10 mouse cellular contexts compared by ENCODE assay signal in genomic region chr2:105252824-105253223, GRCm38 (mm10). TPM values are rescaled to one million over a fixed set of nuclear protein-coding genes. Genes with fewer than 3 reads are reported as not detected.
DNase-seq lines count a peak whose midpoint lies in the region; ATAC-seq and TF ChIP-seq lines count a peak whose summit lies in the region.
"Had no signal": no experiment of that assay in that cellular context is flagged by ENCODE, and none has a peak within 500 bp of the region (broad histone marks: within the 10 kb centered on the region; RNA-seq: fewer than 3 reads in every experiment).

No protein-coding gene starts in this region.

- no peak overlapping the region for H3K27ac ChIP-seq in intestine, embryonic 14.5 days (ENCODE audit: low read depth)
- H3K27ac ChIP-seq in intestine, postnatal 0 days (ENCODE audit: low read depth, low read length) = no peak overlapping the region
- no peak overlapping the region for H3K27ac ChIP-seq in forebrain, embryonic 15.5 days (replicated peaks)
- H3K27ac ChIP-seq in midbrain, embryonic 13.5 days = no peak overlapping the region

- peak; percentile 65 for DNase-seq in intestine, embryonic 14.5 days (ENCODE audit: low spot score)
- DNase-seq in brain, embryonic 14.5 days (ENCODE audit: low read depth) = peak; percentile 56
- no peak for DNase-seq in left cerebral cortex, postnatal 4 days
- no peak for DNase-seq in cerebellum, adult 8-10 months
- DNase-seq: cerebellum, adult 9-11 months; lung, adult 18-20 months had no signal

- TF ChIP-seq CTCF in intestine, postnatal 0 days (IDR thresholded peaks at IDR 0.05; ENCODE audit: low read depth) = no peak
- TF ChIP-seq CTCF in brain, embryonic 14.5 days (IDR thresholded peaks at IDR 0.05; ENCODE audit: borderline replicate concordance, extremely low read depth, insufficient read depth, insufficient read length) = no peak

- ATAC-seq in intestine, embryonic 14.5 days (replicated peaks; ENCODE audit: low FRiP score, low TSS enrichment, low read depth) = peak; percentile 88
- ATAC-seq in intestine, postnatal 0 days = no peak
- ATAC-seq in forebrain, embryonic 15.5 days (replicated peaks) = peak; percentile 89
- 0 out of 2 replicates have a peak, but pooled peaks have one; percentile 83 for ATAC-seq in midbrain, embryonic 13.5 days
- ATAC-seq: Patski had no signal

- H3K4me3 ChIP-seq in intestine, embryonic 14.5 days (ENCODE audit: low read depth, low read length) = no peak overlapping the region
- no peak overlapping the region for H3K4me3 ChIP-seq in intestine, postnatal 0 days (ENCODE audit: low read depth, low read length)
- H3K4me3 ChIP-seq in forebrain, embryonic 15.5 days = no peak overlapping the region
- H3K4me3 ChIP-seq in midbrain, embryonic 13.5 days (replicated peaks) = no peak overlapping the region

- no peaks in the 10 kb centered on the region for H3K9me3 ChIP-seq in intestine, embryonic 14.5 days (ENCODE audit: control insufficient read depth, low read length)
- H3K9me3 ChIP-seq in intestine, postnatal 0 days (ENCODE audit: control insufficient read depth) = no peaks in the 10 kb centered on the region
- H3K9me3 ChIP-seq in forebrain, embryonic 15.5 days = no peaks in the 10 kb centered on the region
- no peaks in the 10 kb centered on the region for H3K9me3 ChIP-seq in midbrain, embryonic 13.5 days

- no peak overlapping the region for H3K9ac ChIP-seq in intestine, embryonic 14.5 days (ENCODE audit: low read length)
- no peak overlapping the region for H3K9ac ChIP-seq in intestine, postnatal 0 days (ENCODE audit: low read depth, low read length)
- H3K9ac ChIP-seq in forebrain, embryonic 15.5 days (replicated peaks) = no peak overlapping the region
- H3K9ac ChIP-seq in midbrain, embryonic 13.5 days (replicated peaks) = no peak overlapping the region

- 58% methylated on average over 7 of the region's 7 CpGs for WGBS in intestine, embryonic 14.5 days
- WGBS in intestine, postnatal 0 days = 55% methylated on average over 7 of the region's 7 CpGs
- WGBS in forebrain, embryonic 15.5 days = 65% methylated on average over 7 of the region's 7 CpGs
- WGBS in midbrain, embryonic 13.5 days = 66% methylated on average over 7 of the region's 7 CpGs

- no peaks in the 10 kb centered on the region for H3K36me3 ChIP-seq in intestine, embryonic 14.5 days (ENCODE audit: control insufficient read depth, insufficient read depth, low read length)
- H3K36me3 ChIP-seq in intestine, postnatal 0 days (ENCODE audit: control insufficient read depth, insufficient read depth) = no peaks in the 10 kb centered on the region
- no peaks in the 10 kb centered on the region for H3K36me3 ChIP-seq in forebrain, embryonic 15.5 days
- no peaks in the 10 kb centered on the region for H3K36me3 ChIP-seq in midbrain, embryonic 13.5 days

- no peak overlapping the region for H3K4me2 ChIP-seq in intestine, embryonic 14.5 days (ENCODE audit: low read length)
- H3K4me2 ChIP-seq in intestine, postnatal 0 days (replicated peaks; ENCODE audit: low read depth) = no peak overlapping the region
- H3K4me2 ChIP-seq in forebrain, embryonic 15.5 days (replicated peaks) = no peak overlapping the region
- no peak overlapping the region for H3K4me2 ChIP-seq in midbrain, embryonic 13.5 days (replicated peaks)

- intact Hi-C loops in left cerebral cortex, postnatal 4 days (cut with DNase I) = loop anchor here (10.0 kb wide), 1 partner anchor 1062 kb away; no protein-coding TSS in a partner anchor

- H3K27me3 ChIP-seq in intestine, embryonic 14.5 days (replicated peaks; ENCODE audit: control insufficient read depth, insufficient read depth, low read length) = no peaks in the 10 kb centered on the region
- H3K27me3 ChIP-seq in intestine, postnatal 0 days (replicated peaks; ENCODE audit: control insufficient read depth, insufficient read depth, low read length) = no peaks in the 10 kb centered on the region
- no peaks in the 10 kb centered on the region for H3K27me3 ChIP-seq in forebrain, embryonic 15.5 days
- H3K27me3 ChIP-seq in midbrain, embryonic 13.5 days = peaks cover 10% of the 10 kb centered on the region; the same call in 1 of the 2 replicates

- no peaks in the 10 kb centered on the region for H3K4me1 ChIP-seq in intestine, embryonic 14.5 days (replicated peaks; ENCODE audit: control insufficient read depth, insufficient read depth, low read length)
- H3K4me1 ChIP-seq in intestine, postnatal 0 days (replicated peaks; ENCODE audit: control insufficient read depth, insufficient read depth, low read length) = no peaks in the 10 kb centered on the region
- H3K4me1 ChIP-seq in forebrain, embryonic 15.5 days = no peaks in the 10 kb centered on the region
- no peaks in the 10 kb centered on the region for H3K4me1 ChIP-seq in midbrain, embryonic 13.5 days (replicated peaks)

- no peak for TF ChIP-seq POLR2A in brain, embryonic 14.5 days (IDR thresholded peaks at IDR 0.05; ENCODE audit: borderline replicate concordance, extremely low read depth, insufficient read depth, insufficient read length, poor library complexity, severe bottlenecking)

RNA-seq across cellular contexts. Expression of gene Them7, which starts 28.7 kb away (rescaled TPM):
- 1.1 and 2.2 TPM in 2 replicates for polyA plus RNA-seq in intestine, embryonic 14.5 days (2014; fragmentation: Nextera tagmentation; extraction: Ambion mirVana)
- polyA plus RNA-seq in intestine, postnatal 0 days (2015; fragmentation: Nextera tagmentation; extraction: Ambion mirVana) = 0.26 and 0.55 TPM in 2 replicates
- polyA plus RNA-seq in brain, embryonic 14.5 days (2012; rRNA removed) = 0.04 TPM in 1 of 2 replicates, not detected in the other
- polyA plus RNA-seq in forebrain, embryonic 15.5 days (2015; fragmentation: Nextera tagmentation; extraction: Ambion mirVana) = not detected in 2 replicates
- polyA plus RNA-seq in midbrain, embryonic 13.5 days (2015; fragmentation: Nextera tagmentation; extraction: Ambion mirVana) = not detected in 2 replicates
- not detected for total RNA-seq in left cerebral cortex, postnatal 4 days (2021)

Comparison
In these comparisons a context has a peak if more than half of its experiments do, and no peak if none do; other contexts are left out.
1. DNase-seq: peak in intestine, embryonic 14.5 days (single experiment) and brain, embryonic 14.5 days (single experiment); none in left cerebral cortex, postnatal 4 days (single experiment) and cerebellum, adult 8-10 months (single experiment).